In genomic region chr11:106957271-106957980, GRCm38 (mm10) we compare ENCODE assay signal across 7 mouse cellular contexts. TPM values are rescaled to one million over a fixed set of nuclear protein-coding genes. Genes with fewer than 3 reads are reported as not detected.
A peak's percentile ranks its signal among the peaks of the same experiment; 100 is the strongest.
DNase-seq lines count a peak whose midpoint lies in the region; ATAC-seq and TF ChIP-seq lines count a peak whose summit lies in the region.

No protein-coding gene starts in this region.

- 0 out of 2 replicates have a peak overlapping the region, but pooled peaks have one; percentile 21 for H3K4me2 ChIP-seq in intestine, embryonic 16.5 days (ENCODE audit: low read depth, low read length)
- no peak overlapping the region for H3K4me2 ChIP-seq in lung, embryonic 14.5 days
- no peak overlapping the region for H3K4me2 ChIP-seq in forebrain, embryonic 12.5 days

- peak overlapping the region; percentile 83 for H3K27ac ChIP-seq in gastrocnemius, adult 2 months
- H3K27ac ChIP-seq in intestine, embryonic 16.5 days (ENCODE audit: low read length): peak overlapping the region; percentile 15
- peak overlapping the region; percentile 63; the same call in 1 of the 2 replicates for H3K27ac ChIP-seq in lung, embryonic 14.5 days (ENCODE audit: low read depth)
- no peak overlapping the region for H3K27ac ChIP-seq in forebrain, embryonic 12.5 days

- H3K27me3 ChIP-seq in intestine, embryonic 16.5 days (replicated peaks; ENCODE audit: control insufficient read depth, insufficient read depth, low read length): no peaks in the 10 kb centered on the region
- no peaks in the 10 kb centered on the region for H3K27me3 ChIP-seq in lung, embryonic 14.5 days (ENCODE audit: insufficient read depth, low read length)
- H3K27me3 ChIP-seq in forebrain, embryonic 12.5 days: no peaks in the 10 kb centered on the region

- DNase-seq in 3134 (ENCODE audit: extremely low read depth, insufficient read length, low spot score) (peak; percentile 79), 3T3-L1 (ENCODE audit: low read depth, low spot score) (peak; percentile 95)
- peak; percentile 86 for DNase-seq in gastrocnemius, adult 2 months
- DNase-seq in lung, embryonic 14.5 days: peak; percentile 81
- peak; percentile 22 for DNase-seq in urinary bladder, postnatal 10 days (ENCODE audit: low spot score)

- intact Hi-C loops in gastrocnemius, adult 2 months (cut with DNase I): no loop called here

- H3K4me3 ChIP-seq in gastrocnemius, adult 2 months: peak overlapping the region; percentile 50
- 0 out of 2 replicates have a peak overlapping the region, but pooled peaks have one; percentile 3 for H3K4me3 ChIP-seq in intestine, embryonic 16.5 days (ENCODE audit: low read length)
- no peak overlapping the region for H3K4me3 ChIP-seq in lung, embryonic 14.5 days (ENCODE audit: low read depth, low read length)
- no peak overlapping the region for H3K4me3 ChIP-seq in forebrain, embryonic 12.5 days (replicated peaks)

- H3K9me3 ChIP-seq in intestine, embryonic 16.5 days (ENCODE audit: control insufficient read depth, low read length): no peaks in the 10 kb centered on the region
- peaks cover 3% of the 10 kb centered on the region; the same call in 1 of the 2 replicates for H3K9me3 ChIP-seq in lung, embryonic 14.5 days (ENCODE audit: low read depth, low read length)
- H3K9me3 ChIP-seq in forebrain, embryonic 12.5 days: no peaks in the 10 kb centered on the region

- WGBS in intestine, embryonic 16.5 days: 39% methylated on average over 12 of the region's 12 CpGs
- WGBS in lung, embryonic 14.5 days: 51% methylated on average over 12 of the region's 12 CpGs
- WGBS in forebrain, embryonic 12.5 days: 85% methylated on average over 12 of the region's 12 CpGs

- peaks cover 13% of the 10 kb centered on the region; the same call in 1 of the 2 replicates for H3K4me1 ChIP-seq in intestine, embryonic 16.5 days (ENCODE audit: control insufficient read depth, insufficient read depth, low read length)
- peaks cover 10% of the 10 kb centered on the region; the same call in 1 of the 2 replicates for H3K4me1 ChIP-seq in lung, embryonic 14.5 days (ENCODE audit: insufficient read depth)
- H3K4me1 ChIP-seq in forebrain, embryonic 12.5 days: no peaks in the 10 kb centered on the region

- ATAC-seq in intestine, embryonic 16.5 days: peak; percentile 74
- peak; percentile 52; the same call in 1 of the 2 replicates for ATAC-seq in lung, embryonic 14.5 days (ENCODE audit: insufficient read depth)
- ATAC-seq in forebrain, embryonic 12.5 days (ENCODE audit: low FRiP score): no peak

- no peak overlapping the region for H3K9ac ChIP-seq in intestine, embryonic 16.5 days (ENCODE audit: low read depth, low read length)
- no peak overlapping the region for H3K9ac ChIP-seq in lung, embryonic 14.5 days
- H3K9ac ChIP-seq in forebrain, embryonic 12.5 days: no peak overlapping the region

- TF ChIP-seq CTCF in gastrocnemius, adult 2 months (IDR thresholded peaks at IDR 0.05): no peak
- TF ChIP-seq CTCF in lung, embryonic 14.5 days (IDR thresholded peaks at IDR 0.05; ENCODE audit: low read depth): no peak

- H3K36me3 ChIP-seq in intestine, embryonic 16.5 days (ENCODE audit: control insufficient read depth, insufficient read depth, low read length): no peaks in the 10 kb centered on the region
- H3K36me3 ChIP-seq in lung, embryonic 14.5 days (ENCODE audit: insufficient read depth): no peaks in the 10 kb centered on the region
- H3K36me3 ChIP-seq in forebrain, embryonic 12.5 days (replicated peaks): no peaks in the 10 kb centered on the region

RNA-seq across cellular contexts. Expression of gene Smurf2, which starts 36.9 kb away (rescaled TPM):
- 10 to 100 TPM; 26.5 to 32.2 TPM for total RNA-seq in gastrocnemius, adult 2 months (2021)
- 8.7 and 9.4 TPM in 2 replicates for polyA plus RNA-seq in intestine, embryonic 16.5 days (2015; fragmentation: Nextera tagmentation; extraction: Ambion mirVana)
- 21.5 and 23.3 TPM in 2 replicates for polyA plus RNA-seq in lung, embryonic 14.5 days (2014; fragmentation: Nextera tagmentation; extraction: Ambion mirVana)
- polyA plus RNA-seq in forebrain, embryonic 12.5 days (2016; fragmentation: Nextera tagmentation; extraction: Ambion mirVana): 17.3 and 18.3 TPM in 2 replicates

RNA-seq across cellular contexts. Expression of gene Kpna2, which starts 41.9 kb away (rescaled TPM):
- 10 to 100 TPM; 13.2 to 16.2 TPM for total RNA-seq in gastrocnemius, adult 2 months (2021)
- polyA plus RNA-seq in intestine, embryonic 16.5 days (2015; fragmentation: Nextera tagmentation; extraction: Ambion mirVana): 318 and 375 TPM in 2 replicates
- polyA plus RNA-seq in lung, embryonic 14.5 days (2014; fragmentation: Nextera tagmentation; extraction: Ambion mirVana): 563 and 575 TPM in 2 replicates
- polyA plus RNA-seq in forebrain, embryonic 12.5 days (2016; fragmentation: Nextera tagmentation; extraction: Ambion mirVana): 567 and 599 TPM in 2 replicates

Comparison
In these comparisons a context has a peak if more than half of its experiments do, and no peak if none do; other contexts are left out.
1. DNase-seq: peak in every context shown above with its lines; median percentile 95 in 3T3-L1; 86 in gastrocnemius, adult 2 months; 81 in lung, embryonic 14.5 days; 79 in 3134; 22 in urinary bladder, postnatal 10 days.
2. H3K4me3 ChIP-seq: peak in gastrocnemius, adult 2 months (single experiment) and intestine, embryonic 16.5 days (single experiment); none in lung, embryonic 14.5 days (single experiment) and forebrain, embryonic 12.5 days (single experiment).